Mouse (Mus musculus) bone marrow macrophage, adult 2 months (primary cell): ENCODE measurements around the gene Hist3h2a.

Experiments
- CTCF ChIP-seq: IDR thresholded peaks from 2 replicates; pipeline ENCODE4 v1.5.1; 2012; ENCODE audit warnings: low read depth, mild to moderate bottlenecking, low read length, moderate library complexity
- POLR2A ChIP-seq: IDR thresholded peaks from 2 replicates; pipeline ENCODE4 v1.6.1; 2012; ENCODE audit warnings: mild to moderate bottlenecking, low read depth, low read length, borderline replicate concordance

DNA sequence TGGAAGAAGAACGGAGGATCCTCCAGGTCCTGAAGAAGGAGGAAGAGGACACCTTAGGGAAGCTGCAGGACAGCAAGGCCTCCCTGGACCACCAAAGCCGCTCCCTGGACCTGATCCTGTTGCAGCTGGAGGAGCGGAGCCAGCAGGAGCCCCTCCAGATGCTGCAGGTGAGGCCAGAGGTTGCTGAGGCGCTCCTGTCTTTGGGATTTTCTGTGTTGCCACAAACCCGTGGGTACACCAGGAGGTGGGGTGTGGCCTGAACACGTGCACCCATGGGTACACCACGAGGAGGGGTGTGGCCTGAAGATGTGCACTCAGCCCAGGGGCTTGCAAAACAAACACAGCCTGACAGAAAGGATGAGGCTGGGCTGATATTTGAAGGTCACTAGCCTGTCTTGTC is 14.1 kb downstream of the Hist3h2a start:
- TF ChIP-seq POLR2A (no peak), CTCF (no peak)
